Mouse (Mus musculus): ENCODE measurements around the gene Praf2.
"Not testable (repeated sequence)": the region's sequence is repeated elsewhere in the genome, so short reads cannot be mapped to it uniquely, and the experiment has no call there.

Praf2 gene

DNA sequence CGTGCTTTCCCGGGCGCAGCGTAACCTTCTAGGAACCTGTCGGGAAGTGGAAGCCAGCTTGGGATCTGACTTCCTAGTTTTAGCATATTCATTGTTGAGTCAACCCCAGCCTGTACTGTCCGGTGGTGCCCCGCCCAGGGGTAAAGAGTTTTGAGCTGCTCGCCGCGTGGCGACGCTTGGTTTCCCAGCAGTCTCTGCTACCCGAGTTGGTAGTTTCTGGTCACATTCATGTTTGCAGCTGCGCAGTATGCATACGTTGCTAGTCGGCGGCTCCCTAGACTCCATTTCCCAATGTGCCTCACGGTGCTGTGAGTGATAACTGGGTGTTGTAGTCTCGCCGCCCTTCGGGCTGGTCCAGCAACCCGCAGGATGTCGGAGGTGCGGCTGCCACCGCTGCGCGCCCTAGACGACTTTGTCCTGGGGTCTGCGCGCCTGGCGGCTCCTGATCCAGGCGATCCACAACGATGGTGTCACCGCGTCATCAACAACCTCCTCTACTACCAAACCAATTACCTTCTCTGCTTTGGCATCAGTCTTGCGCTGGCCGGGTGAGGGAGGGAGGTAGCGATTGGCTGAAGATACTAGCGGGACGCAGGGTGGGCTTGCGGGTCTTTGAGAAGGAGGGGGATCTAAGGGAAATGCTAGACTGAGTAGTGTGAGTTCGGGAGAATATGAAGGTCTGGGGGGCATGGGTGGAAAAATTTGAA, at the start of gene Praf2:
Gene Praf2 (plus strand): TSS at position 225 of the 707 bp plus-strand sequence.
- peak; percentile 54 to 80 for DNase-seq (ENCODE audit: low spot score in 2 of 2)

DNA sequence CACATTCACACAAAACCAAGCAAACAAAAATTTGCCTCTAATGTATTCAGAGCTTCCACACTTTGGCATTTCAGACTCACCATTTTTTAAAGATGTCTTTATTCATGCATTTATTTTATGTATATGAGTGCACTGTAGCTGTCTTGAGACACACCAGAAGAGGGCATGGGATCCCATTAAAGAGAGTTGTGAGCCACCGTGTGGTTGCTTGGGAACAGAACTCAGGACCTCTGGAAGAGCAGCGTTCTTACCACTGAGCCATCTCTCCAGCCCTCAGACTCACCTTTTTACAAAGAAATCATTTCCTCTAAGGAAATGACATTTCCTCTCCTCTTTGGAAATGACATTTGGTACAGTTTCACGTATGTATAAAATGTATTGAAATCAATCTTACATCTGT, 49.3 kb upstream of the Praf2 start:
- no peak for DNase-seq (ENCODE audit: low spot score in 2 of 2)

DNA sequence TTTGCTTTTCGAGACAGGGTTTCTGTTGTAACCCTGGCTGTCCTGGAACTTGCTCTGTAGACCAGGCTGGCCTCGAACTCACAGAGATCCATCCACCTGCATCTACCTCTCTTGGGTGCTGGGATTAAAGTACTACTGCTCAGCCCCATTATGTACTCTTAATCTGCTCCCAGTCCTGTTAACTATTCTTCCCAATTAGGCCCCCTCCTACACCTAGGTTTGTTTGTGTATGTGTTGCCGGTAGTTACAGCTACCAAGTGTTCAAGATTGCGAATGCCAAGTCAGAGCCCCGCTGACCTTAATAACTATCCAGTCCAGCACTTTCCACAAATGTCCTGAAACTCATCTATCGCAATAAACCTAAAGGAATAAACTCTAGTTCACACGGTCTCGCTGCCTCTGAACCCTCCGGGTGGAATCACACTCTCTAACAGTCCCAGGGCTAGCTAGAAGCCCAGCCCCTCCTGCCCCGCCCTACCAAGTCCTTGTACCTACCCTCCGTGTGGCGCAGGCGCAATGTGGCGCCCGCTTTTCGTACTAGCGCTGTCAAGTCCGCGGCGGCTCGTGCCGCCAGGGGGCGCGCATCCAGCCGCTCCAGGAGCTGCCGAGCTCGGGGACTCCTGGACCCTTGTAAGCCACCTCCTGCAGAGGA, 48.7 kb upstream of the Praf2 start:
- DNase-seq (ENCODE audit: low spot score in 2 of 2): peak; percentile 71 to 88

DNA sequence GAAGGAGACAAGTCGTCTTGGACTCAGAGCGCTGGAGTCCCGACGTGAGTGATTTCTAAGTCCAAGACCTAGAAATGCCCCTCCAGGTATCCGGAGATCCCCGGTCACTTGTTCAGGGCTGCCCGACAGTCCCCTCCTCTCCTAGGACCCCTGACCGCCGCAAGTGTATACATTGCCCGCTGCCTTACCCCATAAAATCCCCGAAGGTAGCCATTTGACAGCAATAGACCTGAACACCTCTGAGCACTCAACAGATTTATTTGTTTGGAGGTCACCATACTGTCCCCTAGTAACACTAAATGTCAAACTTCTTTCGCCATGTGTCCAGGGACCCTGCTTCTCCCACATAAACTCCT, 48.2 kb upstream of the Praf2 start:
- DNase-seq (ENCODE audit: low spot score in 2 of 2): no peak

DNA sequence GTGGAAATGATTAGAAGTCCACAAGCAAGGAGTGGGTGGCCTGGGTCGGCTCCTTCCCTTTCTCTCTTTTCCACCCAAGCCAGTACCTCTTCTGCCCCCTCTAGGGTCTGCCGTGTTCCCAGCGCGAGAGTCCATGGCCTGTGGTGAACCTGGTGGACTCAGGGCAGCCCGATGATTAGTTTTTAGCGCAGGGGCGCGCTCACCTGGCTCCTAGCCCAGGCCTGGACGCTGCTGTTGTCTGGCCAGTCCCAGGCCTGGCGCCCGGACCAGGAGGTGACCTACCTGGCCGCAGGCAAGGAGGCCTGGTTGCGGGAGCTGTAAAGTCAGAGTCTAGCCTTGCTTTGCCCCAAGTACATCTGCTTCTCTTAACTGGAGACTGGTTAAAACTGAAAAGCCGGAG, 47.4 kb upstream of the Praf2 start, which contains the start of gene Magix:
Gene Magix (minus strand): TSS at position 388 of the 400 bp plus-strand sequence.
- no peak for DNase-seq (ENCODE audit: low spot score in 2 of 2)

DNA sequence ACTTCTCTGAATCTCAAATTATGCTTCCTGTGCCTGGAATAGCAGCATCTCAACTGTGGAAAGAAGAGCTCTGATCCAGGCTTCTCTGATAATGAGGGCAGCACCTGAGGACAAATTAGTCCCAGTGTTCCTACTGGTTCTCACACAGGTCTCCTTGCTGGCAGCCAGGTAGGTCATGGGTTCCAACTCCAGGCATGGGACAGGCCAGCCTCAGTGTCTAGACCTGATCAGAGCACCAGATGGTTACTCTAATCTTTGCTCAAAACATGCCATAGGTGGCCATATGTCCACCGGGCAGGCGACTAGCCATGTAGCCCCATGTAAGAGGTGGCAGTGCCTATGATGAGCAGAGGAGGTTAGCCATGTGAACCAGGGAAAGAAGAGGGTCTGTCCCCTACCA, 39.9 kb upstream of the Praf2 start:
- no peak for DNase-seq (ENCODE audit: low spot score in 2 of 2)

DNA sequence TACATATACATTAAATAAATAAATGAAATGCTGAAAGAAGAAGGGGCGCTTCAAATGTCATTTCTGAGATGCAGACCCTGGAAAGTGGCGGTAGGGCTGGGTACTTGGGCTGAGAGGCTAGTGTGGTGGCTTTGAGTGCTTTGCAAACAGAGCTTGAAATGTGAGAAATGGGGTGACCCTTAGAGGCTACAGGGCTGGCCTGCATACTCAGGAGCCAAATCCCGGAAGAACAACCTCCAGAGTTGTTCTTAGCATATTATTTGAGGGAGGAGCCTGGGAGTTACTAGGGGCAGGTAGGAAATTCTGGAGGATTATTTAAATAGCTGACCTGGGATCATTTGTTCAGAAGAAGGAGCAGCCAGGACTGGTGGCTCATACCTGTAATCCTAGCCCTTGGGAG, 37.8 kb upstream of the Praf2 start:
- DNase-seq (ENCODE audit: low spot score in 2 of 2): no peak

DNA sequence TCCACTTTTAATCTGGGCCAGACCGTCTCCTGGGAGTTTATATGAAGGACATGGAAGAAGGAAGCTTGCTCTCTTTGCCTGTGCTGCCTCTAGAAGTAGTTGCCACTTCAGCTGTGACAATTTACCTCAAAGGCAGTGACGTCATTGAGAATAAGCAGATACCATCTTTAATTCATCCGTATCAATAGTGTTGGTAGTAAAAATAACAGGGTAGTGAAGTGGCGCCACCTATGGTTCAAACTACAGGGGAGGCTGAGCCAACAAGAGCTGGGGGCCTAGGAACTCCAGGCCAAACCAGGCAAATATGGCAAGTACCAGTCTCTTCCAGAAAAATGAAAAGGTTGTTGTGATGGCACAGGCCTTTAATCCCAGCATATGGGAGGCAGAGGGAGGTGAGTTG, 35.4 kb upstream of the Praf2 start:
- no peak for DNase-seq (ENCODE audit: low spot score in 2 of 2)

DNA sequence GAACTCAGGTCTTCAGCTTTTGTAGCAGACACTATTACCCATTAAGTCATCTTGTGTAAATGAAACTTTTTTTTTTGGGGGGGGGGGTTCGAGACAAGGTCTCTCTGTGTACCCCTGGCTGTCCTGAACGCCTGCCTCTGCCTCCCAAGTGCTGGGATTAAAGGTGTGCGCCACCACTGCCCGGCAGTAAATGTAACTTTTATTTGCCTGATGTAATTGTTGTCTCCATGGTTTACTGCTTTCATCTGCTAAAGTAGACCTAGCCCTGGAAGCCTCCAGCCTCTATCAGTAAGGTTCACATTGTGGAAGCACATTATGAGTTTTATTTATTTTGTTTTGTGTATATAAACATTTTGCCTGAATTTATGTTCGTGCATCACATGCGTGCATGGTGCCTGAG, 31.7 kb upstream of the Praf2 start:
- DNase-seq (ENCODE audit: low spot score in 2 of 2): no peak

DNA sequence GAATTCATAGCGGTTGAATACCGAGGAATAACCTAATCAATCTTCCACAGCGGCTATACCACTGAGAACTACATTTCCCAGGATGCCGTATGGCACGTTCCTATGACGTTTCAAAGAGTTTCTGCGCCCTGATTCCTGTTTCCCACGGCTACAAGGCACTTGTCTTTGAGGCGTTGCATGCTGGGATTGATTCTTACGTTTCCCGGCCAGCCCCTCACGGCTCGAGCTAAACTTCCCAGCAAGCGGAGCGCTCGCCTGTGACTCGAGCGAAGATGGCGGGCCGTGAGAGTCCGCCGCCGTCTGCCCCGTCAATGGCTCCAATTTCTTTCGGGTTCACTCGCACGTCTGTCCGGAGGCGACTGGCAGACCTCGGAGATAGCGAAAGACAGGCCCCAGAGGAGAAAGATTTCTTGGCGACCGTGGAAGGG, 31.3 kb upstream of the Praf2 start, which contains the start of gene Gpkow:
Gene Gpkow (plus strand): TSS at position 178 of the 428 bp plus-strand sequence.
- peak; percentile 53 to 80 for DNase-seq (ENCODE audit: low spot score in 2 of 2)

DNA sequence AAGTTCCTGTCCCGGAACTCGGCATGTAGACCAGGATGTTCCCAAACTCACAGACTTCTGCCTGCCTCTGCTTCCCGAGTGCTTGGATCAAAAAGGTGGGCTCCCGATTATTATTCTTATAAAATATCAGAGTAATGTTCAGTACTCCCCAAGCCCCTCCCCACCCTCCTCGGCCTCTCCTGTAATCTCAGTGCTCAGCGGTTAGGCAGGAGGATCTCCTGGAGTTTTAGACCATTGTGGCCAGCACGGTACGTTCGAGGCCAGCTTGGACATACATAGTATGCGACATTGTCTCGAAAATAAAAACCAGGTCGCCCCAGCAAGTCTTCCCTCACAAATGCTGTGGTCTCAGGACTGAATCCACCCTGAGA, 14.5 kb upstream of the Praf2 start:
- not testable (repeated sequence) for DNase-seq (ENCODE audit: low spot score in 2 of 2)

DNA sequence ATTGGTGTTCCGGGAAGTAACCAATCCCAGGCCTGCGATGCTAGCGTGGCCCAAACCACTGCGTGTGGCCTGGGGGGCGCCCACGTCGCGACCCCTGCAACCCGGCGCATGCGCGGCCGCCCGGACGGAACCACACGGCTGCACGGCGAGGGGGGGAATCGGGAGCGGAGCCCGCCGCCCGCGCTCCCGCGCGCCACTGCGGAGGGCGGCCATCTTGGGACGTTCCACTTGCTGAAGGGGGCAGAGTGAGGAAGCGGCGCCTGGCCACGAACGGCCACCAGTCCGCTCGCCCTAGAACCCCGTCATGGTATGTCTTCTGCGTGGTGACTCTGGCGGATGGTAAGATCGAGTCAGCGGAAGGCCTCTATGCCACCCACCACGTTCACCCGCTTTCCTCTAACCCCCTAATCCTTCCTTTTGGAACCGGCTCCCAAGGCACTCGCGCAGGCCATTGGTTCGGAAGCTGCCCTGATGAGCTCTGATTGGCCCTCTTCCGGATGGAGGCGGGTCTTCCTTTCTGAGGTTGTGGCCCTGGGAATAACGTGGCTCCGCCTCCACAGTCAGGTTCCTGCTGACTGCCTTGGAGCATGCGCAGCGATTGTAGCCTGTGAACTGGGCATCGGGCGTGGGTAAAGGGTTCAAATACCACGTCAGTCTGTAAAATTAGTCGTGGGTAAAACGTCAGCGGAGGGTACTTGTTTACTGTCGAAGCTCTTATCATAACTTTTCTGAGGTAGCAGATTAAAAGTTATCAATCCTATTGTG, 13.9 kb upstream of the Praf2 start, which contains the start of gene Wdr45:
Gene Wdr45 (plus strand): TSS at position 199 of the 765 bp plus-strand sequence.
- peak; percentile 82 to 90 for DNase-seq (ENCODE audit: low spot score in 2 of 2)

DNA sequence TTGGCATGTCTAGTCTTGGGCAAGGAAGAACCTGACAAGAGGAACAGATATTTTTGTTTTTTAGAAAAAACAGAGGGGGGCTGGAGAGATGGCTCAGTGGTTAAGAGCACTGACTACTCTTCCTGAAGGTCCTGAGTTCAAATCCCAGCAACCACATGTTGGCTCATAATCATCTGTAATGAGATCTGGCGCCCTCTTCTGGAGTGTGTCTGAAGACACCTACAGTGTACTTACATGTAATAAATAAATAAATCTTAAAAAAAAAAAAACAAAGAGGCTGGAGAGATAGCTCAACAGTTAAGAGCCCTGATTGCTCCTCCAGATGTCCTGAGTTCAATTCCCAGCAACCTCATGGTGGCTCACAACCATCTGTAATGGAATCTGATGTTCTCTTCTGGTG, 12.2 kb upstream of the Praf2 start:
- DNase-seq (ENCODE audit: low spot score in 2 of 2): not testable (repeated sequence)

DNA sequence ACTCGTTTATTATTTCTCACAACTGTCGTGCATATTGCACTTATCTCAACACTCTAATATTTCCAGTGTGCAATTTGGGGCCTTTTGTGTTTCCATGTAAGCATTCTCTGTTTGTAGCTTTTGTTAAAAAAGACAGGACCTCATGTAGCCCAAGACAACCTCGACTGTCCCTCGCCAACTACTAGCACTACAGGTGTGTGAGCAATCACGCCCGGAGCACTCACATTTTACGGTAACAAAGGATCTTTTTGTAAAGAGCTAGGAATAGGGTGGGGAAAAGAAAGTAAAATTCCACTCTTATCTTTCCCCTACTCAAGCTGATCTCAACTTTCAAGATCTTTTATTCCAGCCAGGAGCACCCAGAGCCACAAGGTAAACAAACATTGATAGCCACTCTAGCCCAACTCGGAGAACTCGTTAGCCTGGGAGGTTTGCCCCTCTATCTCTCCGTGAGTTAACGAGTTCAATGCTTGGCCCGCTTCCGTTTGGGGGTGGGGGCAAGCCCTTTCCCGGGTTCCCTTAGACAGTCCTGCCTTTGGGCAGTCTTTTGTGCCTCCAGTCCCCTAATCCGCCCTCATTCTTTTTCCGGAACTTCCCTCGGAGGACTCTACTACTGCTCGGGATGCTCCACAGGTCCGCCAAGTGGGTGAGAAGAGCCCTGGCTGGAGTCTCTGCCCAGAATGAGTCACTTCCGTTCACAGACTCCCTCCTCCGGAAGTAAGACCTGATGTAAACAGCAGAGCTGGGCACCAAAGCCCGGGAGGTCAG, 6.5 kb upstream of the Praf2 start, which contains the start of gene Gm45208:
Gene Gm45208 (plus strand): TSS at position 732 of the 768 bp plus-strand sequence.
- DNase-seq (ENCODE audit: low spot score in 2 of 2): peak; percentile 66

DNA sequence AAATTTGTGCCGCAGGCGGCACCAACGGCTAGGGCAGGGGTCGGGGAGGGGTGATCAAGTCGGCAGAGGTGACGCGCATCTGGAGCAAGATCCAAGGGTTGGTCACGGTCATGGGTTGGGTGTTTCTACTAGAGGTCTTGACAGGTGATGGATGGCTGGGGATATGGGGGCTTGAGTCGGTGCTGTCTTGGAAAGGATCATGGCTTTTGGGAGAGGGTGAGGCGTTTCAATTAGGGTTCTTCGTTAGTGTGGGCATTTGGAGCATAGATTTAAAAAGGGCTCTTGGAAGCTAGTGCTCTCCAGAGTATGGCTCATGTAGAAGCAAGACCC, 6.0 kb upstream of the Praf2 start:
- DNase-seq (ENCODE audit: low spot score in 2 of 2): no peak

DNA sequence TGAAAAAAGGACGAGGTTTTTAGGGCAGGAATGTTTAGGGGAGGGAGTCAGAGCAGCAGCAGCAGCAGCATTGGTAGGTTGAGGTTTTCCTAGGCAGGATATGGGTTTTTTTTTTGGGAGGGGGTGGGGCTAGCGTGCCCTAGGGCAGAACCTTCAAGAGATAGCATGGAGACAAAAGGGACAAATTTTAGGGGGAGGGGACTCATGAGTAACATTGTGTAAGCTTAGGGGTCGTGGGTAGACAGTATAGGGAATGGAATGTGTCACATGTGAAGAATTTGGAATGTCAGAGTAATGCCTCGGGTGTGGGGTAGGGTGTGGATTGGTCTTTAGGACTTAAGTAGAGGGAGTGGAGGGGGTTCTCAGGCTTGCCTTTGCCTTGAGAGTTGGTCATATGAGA, 5.5 kb upstream of the Praf2 start:
- DNase-seq (ENCODE audit: low spot score in 2 of 2): no peak

DNA sequence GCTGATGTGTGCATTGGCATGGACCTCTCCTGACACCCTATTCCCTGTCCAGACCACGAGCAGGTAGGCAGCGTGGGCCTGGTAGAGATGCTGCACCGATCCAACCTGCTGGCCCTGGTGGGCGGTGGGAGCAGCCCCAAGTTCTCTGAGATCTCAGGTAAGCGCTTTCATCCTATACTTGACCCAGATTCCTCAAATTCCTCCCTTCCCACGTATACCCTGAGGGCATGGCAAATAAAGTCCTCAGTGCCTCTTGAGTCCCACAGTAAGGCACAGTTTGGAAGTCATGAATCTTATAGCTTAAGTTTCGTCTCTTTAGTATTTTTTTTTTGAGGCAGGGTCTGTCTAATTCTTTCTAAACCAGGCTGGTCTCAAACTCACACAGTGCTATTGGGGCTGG, 4.1 kb upstream of the Praf2 start:
- no peak for DNase-seq (ENCODE audit: low spot score in 2 of 2)

DNA sequence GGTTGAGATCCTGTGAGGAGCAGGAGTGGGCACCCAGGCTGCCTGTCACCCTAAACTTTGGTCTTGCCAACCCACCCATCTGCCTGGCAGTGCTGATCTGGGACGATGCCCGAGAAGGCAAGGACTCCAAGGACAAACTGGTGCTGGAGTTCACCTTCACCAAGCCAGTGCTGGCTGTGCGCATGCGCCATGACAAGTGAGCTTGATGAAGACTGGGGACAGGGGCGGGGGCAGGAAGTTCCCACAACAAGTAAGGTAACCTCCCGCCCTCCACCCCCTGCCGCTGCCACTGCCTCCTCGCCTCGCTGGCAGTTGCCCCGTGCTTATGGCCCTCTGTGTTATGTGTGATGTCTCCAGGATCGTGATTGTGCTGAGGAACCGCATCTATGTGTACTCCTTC, 2.4 kb upstream of the Praf2 start:
- DNase-seq (ENCODE audit: low spot score in 2 of 2): no peak

DNA sequence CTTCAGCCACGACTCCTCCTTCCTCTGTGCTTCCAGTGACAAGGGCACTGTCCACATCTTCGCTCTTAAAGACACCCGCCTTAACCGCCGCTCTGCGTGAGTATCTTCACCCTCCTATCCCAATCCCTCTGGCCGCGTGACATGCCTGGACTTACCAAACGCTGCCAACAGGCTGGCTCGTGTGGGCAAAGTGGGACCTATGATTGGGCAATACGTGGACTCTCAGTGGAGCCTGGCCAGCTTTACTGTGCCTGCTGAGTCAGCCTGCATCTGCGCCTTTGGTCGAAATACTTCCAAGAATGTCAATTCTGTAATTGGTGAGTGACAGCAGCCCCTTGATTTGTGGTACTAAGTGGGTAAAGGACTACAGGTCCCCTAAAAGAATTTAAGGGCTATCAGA, 1.1 kb upstream of the Praf2 start:
- no peak for DNase-seq (ENCODE audit: low spot score in 2 of 2)

DNA sequence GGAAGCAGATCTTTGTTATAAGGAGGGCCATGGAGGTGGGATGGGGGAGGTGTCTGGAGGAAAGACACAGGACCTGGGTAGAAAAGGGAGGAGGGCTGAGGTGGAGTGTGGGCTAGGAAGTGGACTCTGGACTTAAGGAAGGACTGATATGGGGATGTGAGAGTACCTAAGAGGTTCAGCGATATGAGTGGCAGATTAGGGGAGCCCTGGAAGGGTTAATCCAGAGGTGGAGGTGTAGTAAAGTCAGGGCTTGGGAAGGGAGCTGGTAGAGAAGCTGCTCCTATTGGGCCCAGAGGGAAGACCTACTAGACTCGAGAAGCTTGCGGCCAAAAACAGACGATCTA, 655 bp downstream of the Praf2 start:
- no peak for DNase-seq (ENCODE audit: low spot score in 2 of 2)

DNA sequence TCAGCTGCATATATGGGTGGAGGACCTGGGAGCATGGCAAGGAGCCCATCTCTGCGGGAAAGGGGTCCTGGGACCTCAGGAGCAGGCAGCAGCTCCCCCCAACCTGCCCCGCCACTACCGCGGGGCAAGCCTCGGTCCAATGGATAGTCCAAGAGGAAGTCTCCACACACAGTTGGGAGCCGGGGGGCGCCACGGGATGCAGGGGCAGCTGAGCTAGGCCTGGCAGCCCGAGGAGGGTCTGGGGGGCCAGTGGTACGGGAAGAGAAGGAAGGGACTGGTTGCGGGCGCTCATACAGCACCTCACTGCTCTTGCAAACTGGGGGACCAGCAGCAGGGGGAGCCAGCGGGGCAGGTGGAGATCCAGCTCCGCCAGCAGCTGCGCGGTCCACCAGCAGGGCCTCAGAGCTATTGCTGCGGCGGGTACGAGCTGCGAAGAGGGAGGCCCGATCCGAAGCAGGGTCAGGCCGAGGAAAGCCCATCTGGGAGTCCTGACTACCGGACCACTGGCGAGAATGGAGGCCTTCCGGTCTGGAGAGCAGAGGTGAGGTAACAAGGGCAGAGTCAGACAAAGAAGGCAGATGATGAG, 5.4 kb downstream of the Praf2 start:
- peak; percentile 41 to 60 for DNase-seq (ENCODE audit: low spot score in 2 of 2)

Measured in urinary bladder, postnatal 36 days (tissue).